Mouse (Mus musculus): ENCODE results near the gene Rsph14. TPM values are rescaled to one million over a fixed set of nuclear protein-coding genes. Genes with fewer than 3 reads are reported as not detected.
A peak's percentile ranks its signal among the peaks of the same experiment; 100 is the strongest.

Rsph14 gene
- 1 to 10 TPM; 1.3 to 1.4 TPM for total RNA-seq (2021)
- long read RNA-seq, experiment 1, partial matches to known transcripts: 0 of 1 reads
- long read RNA-seq, experiment 1, other reads (novel, unspliced or antisense): 1 of 1 reads
- long read RNA-seq, experiment 2, partial matches to known transcripts: 1 of 2 reads
- long read RNA-seq, experiment 2, other reads (novel, unspliced or antisense): 1 of 2 reads

GRCm38 (mm10) chr10:75032395-75032794 lies at the start of gene Rsph14:
Gene Rsph14, minus strand, starts transcription at chr10:75032586.
- DNase-seq (ENCODE audit: low spot score in 2 of 2): peak; percentile 78 to 87

DNA sequence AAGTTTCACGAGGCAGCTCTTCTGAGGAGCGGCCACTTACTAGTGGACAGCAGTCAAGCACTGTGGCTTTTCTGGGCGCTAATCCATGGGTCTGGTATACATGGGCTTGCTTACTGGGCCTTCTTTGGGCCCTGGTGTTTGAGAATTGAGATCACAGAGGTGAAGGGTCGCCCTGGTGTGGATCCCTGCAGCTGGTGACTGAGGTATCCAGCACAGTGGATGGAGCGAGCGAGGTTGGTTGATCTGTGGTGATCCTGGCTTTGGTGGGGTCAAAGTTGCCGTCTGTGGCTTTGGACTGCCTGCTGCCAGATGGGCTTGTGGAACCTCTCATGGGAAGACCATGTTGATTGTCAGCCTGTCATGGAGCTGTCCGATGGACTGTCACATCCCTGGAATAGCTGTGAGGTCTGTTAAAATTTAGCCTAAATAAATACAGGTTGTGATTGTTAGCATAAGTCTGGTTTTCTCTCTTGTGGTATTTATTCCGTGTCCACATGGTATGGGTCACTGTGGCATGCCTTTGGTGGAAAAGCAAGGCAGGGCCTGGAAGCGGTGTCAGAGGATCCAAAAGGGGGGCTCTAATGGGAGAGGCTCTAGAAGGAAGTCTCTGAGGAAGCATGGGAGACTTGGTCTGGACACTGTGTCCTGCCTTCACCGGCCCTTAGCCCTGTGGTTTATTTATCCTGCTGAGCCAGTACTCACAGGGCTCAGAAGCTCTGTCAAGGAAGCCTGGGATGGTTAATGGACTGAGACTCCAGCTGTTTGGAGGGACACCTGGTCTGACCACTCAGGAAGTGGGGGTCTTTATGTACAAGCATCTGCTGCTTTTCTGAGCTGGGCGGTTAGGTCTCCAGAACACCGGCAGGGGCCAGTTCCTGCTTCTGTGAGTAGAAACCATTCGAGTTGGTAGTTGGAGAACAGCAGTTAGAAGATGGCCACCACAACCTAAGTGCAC lies 46.1 kb upstream of the Rsph14 start:
- DNase-seq (ENCODE audit: low spot score in 2 of 2): no peak

DNA sequence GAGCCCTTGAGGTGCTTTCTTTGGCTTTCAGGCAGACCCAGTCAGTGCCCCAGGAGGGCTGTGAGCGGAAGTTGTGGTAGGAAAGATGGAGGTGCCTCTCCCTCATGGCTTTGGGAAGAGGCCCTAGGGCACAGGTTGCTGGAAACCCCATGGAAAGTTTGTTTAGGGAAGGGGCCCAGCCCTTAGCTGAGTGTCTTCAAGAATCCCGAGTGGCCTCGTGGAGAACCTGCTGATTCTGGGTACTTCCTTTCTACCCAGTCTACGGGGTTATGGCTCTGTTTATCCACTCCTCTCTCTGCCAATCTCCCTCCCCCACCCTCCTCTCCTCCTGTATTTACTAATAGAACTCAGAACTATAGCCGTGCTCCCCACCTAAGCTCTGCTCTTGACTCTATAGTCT lies 43.3 kb upstream of the Rsph14 start:
- no peak for DNase-seq (ENCODE audit: low spot score in 2 of 2)

DNA sequence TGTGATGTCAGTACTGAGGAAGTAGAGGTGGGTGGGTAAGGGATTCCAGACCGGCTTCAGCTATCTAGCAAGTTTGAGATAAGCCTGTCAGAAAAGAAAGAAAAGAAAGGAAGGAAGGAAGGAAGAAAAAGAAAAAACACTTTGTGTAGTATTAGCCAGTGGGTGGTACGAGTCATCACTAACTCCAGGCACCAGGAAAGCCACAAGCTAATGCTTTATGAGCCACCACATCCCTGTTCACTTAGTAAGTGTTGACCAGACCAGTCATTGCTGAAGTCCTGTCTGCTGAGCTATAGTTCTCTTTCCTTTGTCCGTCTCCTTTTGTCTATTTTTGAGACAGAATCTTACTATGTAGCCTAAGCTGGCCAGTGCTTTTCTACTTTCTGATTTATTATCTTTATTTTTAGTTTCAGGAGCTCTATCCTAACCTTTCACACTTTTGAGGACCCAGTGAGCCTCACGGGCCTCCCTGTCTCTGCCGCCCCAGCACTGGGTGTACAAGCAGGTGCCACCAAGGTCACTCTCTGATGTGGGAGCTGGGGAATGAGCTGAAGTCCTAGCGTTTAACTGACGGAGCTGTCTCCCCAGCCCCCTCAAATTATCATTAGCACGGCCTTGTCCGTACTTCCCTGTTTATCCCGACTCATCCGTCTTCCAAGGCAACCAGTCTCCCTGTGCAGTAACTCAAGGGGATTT lies 38.0 kb upstream of the Rsph14 start:
- no peak for DNase-seq (ENCODE audit: low spot score in 2 of 2)

GRCm38 (mm10) chr10:75068624-75069328 lies 36.4 kb upstream of the Rsph14 start:
- DNase-seq (ENCODE audit: low spot score in 2 of 2): no peak

DNA sequence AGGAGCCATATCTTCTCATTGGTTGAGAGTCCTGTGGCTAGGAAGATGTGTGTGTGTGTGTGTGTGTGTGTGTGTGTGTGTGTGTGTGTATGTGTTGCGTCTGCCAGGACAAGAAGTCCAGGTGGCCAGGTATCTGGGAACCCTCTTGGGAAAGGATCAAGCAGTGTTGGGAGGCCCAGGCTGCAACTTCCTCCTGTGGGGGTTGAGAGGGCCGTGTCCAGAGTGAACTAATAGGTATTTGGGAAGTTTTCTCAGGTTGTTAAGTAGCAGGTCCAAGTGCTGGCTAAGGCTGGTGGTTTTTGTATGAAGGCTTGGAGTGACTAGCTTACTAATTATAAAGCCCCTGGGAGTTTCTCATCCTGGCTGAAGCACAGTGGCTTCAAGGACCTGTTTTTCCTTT lies 35.7 kb upstream of the Rsph14 start:
- no peak for DNase-seq (ENCODE audit: low spot score in 2 of 2)

DNA sequence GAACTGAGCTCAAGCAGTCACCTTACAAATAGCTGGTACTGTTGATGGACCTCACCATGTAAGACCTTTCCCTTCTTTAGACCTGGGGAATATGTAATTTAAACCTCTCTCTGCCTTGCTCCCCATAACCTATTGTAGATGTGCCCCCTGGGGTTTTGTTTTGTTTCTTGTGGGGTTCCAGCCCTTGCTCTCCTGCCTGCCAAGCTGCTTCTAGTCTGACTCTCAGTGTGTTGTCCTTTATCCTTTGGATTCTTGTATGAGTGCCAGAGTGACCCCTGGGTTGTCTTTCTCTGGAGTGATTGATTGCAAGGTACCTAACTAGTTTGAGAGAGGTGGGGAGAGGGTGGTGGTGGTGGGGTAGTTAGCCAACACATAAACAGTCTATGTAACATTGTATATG lies 35.1 kb upstream of the Rsph14 start:
- no peak for DNase-seq (ENCODE audit: low spot score in 2 of 2)

- no peak for DNase-seq (ENCODE audit: low spot score in 2 of 2)
These were observed 33.3 kb upstream of the Rsph14 start for GRCm38 (mm10) chr10:75065691-75066090.

DNA sequence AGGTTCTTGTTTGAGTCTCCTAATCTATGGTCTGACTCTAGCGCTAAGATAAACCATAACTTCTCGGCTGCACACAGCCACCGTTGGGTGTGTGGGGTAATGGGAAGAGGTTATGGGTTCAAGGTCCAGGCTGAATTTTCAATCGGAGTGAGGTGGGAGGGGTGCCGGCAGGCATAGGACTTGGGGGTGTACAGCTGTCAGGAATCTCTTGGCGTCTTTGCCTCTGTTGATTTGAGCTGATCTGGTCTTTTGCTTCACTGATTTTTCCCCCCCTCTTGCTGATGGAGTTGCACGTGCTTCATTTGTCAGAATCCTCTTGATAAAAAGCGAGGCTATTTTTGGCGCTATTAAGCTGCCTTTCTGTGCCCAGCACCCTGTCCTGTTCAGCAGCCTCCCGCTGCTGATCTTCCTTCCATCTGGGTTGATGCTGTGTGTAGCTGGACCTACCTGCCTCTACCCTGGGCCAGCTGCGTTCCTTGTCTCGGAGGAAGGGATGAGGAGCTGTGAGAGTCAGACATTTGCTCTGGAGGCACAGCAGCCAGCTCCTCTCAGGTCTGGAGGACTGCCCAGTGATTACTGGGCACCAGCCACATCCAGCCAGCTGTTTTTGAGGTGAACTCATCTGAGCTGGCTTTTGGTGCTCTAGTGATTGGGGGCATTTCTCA lies 31.0 kb upstream of the Rsph14 start:
- DNase-seq (ENCODE audit: low spot score in 2 of 2): peak in 1 of 2 experiments; percentile 37

GRCm38 (mm10) chr10:75062621-75063020 lies 30.2 kb upstream of the Rsph14 start:
- no peak for DNase-seq (ENCODE audit: low spot score in 2 of 2)

DNA sequence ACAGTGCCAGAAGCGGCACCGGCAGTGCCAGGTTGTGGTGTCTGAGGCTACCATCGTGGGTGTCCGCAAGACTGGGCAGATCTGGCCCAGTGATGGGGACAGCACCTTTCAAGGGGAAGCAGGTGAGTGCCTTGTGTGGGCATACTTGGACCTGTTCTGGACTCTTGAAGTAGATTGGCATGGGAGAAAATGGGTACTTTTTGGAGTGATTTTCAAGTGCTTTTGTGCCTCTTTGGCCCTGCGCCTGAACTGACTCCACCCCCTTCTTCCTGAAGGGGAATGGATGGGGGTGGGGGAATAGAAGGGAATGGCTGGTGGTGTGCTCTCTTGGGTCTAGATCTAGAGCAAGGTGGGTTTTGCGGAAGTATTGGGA lies 29.8 kb upstream of the Rsph14 start:
- DNase-seq (ENCODE audit: low spot score in 2 of 2): peak; percentile 19 to 37

- DNase-seq (ENCODE audit: low spot score in 2 of 2): peak in 1 of 2 experiments; percentile 34
These were observed 29.2 kb upstream of the Rsph14 start for GRCm38 (mm10) chr10:75061341-75062188.

- DNase-seq (ENCODE audit: low spot score in 2 of 2): peak in 1 of 2 experiments; percentile 28
These were observed 28.5 kb upstream of the Rsph14 start for GRCm38 (mm10) chr10:75060843-75061235.

- DNase-seq (ENCODE audit: low spot score in 2 of 2): peak; percentile 74 to 78
These were observed 27.9 kb upstream of the Rsph14 start, which contains the start of gene Bcr for GRCm38 (mm10) chr10:75060217-75060842. Gene Bcr, plus strand, starts transcription at chr10:75060592.

GRCm38 (mm10) chr10:75059396-75059795 lies 27.0 kb upstream of the Rsph14 start:
- peak; percentile 77 to 85 for DNase-seq (ENCODE audit: low spot score in 2 of 2)

DNA sequence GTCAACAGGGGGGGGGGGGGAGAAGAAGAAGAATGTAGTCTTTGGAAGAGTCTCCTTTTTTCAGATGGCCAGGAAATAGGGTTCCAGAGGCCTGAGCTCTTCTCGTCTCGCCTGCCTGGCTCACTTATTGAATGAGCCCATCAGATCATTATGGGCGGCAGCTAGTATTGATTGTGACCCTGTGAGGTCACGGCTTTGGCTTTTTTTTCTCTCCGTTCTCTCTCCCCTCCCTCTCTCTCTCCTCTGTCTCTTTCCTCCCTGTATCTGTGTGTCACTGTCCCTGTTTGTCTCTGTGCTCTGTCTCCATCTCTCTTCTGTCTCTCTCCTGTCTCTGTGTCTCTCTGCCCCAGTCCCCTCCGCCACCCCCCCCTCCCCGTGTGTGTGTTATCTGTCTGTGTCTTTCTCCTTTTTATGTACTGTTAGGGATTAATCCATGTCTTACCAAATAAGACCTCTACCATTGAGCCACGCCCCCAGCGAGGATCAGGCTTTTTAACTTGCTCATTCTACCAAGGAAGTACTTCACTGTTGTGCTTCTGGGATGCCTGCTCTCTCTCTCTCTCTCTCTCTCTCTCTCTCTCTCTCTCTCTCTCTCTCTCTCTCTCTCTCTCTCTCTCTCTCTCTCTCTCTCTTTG lies 26.5 kb upstream of the Rsph14 start:
- DNase-seq (ENCODE audit: low spot score in 2 of 2): no peak

DNA sequence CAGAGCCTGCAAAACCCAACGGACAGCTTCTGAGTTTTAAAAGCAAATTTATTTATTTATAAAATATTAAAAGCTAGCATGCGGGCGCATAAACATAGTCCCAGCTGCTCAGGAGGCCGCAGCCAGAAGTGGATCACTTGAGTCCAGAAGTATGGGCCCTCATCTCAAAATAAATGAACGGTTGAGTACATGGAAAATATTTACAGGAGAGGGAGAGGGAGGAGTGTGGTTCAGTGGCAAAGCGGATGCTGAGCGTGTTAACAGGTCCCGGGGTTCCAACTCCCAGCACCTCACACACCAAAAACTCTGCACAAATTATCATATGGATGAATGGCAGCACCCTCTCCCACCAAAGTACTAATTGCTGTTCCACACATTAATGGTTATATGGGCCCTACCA lies 25.9 kb upstream of the Rsph14 start:
- DNase-seq (ENCODE audit: low spot score in 2 of 2): no peak

DNA sequence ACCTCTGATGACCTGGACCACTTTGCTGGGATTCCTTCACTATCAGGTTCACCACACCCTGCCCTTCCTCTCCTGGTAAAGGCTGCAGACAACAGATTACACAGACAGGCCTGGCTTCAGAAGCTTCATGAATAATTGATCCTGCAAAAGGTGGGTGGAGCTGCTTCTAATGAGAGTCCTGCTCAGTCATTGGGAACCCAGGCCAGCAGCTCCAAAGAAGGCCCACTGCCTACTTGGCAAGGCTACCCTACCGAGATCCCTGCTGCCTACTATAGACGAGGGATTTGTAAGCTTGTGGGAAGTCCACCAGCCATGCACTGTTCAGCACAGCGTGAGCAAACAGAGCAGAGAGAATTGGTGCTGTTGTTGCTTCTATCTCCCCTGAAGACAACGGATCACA lies 23.9 kb upstream of the Rsph14 start:
- DNase-seq (ENCODE audit: low spot score in 2 of 2): peak; percentile 43 to 70

- DNase-seq (ENCODE audit: low spot score in 2 of 2): no peak
These were observed 23.3 kb upstream of the Rsph14 start for GRCm38 (mm10) chr10:75055672-75056071.
